Mouse (Mus musculus): ENCODE measurements around the gene Ccnyl1. TPM values are rescaled to one million over a fixed set of nuclear protein-coding genes. Genes with fewer than 3 reads are reported as not detected.

Gene Ccnyl1
- polyA plus RNA-seq, 1 experiment: 7.8 TPM

- no peak for DNase-seq (ENCODE audit: low read depth in 1 of 2, low spot score in 2 of 2)
- Histone ChIP-seq H3K27ac (ENCODE audit: insufficient read depth, low read length) (no peak overlapping the region), H3K36me3 (ENCODE audit: control insufficient read depth, insufficient read depth, low read length) (no peaks in the 10 kb centered on the region), H3K27me3 (ENCODE audit: control insufficient read depth, insufficient read depth, low read length) (no peaks in the 10 kb centered on the region), H3K4me3 (ENCODE audit: extremely low read depth, insufficient read depth, insufficient read length) (no peak overlapping the region), H3K4me1 (ENCODE audit: control insufficient read depth, insufficient read depth, insufficient read length) (no peaks in the 10 kb centered on the region)
- TF ChIP-seq CTCF (IDR thresholded peaks at IDR 0.05; ENCODE audit: extremely low read depth, insufficient read depth, insufficient read length, insufficient replicate concordance): no peak
- 79% methylated on average over 3 of the region's 3 CpGs for WGBS
Observed at GRCm38 (mm10) chr1:64656423-64657129, 33.7 kb upstream of the Ccnyl1 start.

GRCm38 (mm10) chr1:64658876-64659275 lies 31.4 kb upstream of the Ccnyl1 start:
- no peak for DNase-seq (ENCODE audit: low read depth in 1 of 2, low spot score in 2 of 2)
- H3K4me3 ChIP-seq (ENCODE audit: extremely low read depth, insufficient read depth, insufficient read length): no peak overlapping the region
- 20% methylated on average over 7 of the region's 7 CpGs for WGBS
- no peak overlapping the region for H3K27ac ChIP-seq (ENCODE audit: insufficient read depth, low read length)
- no peaks in the 10 kb centered on the region for H3K4me1 ChIP-seq (ENCODE audit: control insufficient read depth, insufficient read depth, insufficient read length)
- H3K27me3 ChIP-seq (ENCODE audit: control insufficient read depth, insufficient read depth, low read length): no peaks in the 10 kb centered on the region
- TF ChIP-seq CTCF (IDR thresholded peaks at IDR 0.05; ENCODE audit: extremely low read depth, insufficient read depth, insufficient read length, insufficient replicate concordance): no peak
- TF ChIP-seq POLR2A (IDR thresholded peaks at IDR 0.05; ENCODE audit: low read depth, low read length): no peak
- no peaks in the 10 kb centered on the region for H3K36me3 ChIP-seq (ENCODE audit: control insufficient read depth, insufficient read depth, low read length)

- Histone ChIP-seq H3K27me3 (ENCODE audit: control insufficient read depth, insufficient read depth, low read length) (no peaks in the 10 kb centered on the region), H3K27ac (ENCODE audit: insufficient read depth, low read length) (no peak overlapping the region), H3K4me1 (ENCODE audit: control insufficient read depth, insufficient read depth, insufficient read length) (no peaks in the 10 kb centered on the region), H3K4me3 (ENCODE audit: extremely low read depth, insufficient read depth, insufficient read length) (no peak overlapping the region), H3K36me3 (ENCODE audit: control insufficient read depth, insufficient read depth, low read length) (no peaks in the 10 kb centered on the region)
- no peak for TF ChIP-seq CTCF (IDR thresholded peaks at IDR 0.05; ENCODE audit: extremely low read depth, insufficient read depth, insufficient read length, insufficient replicate concordance)
- no peak for TF ChIP-seq POLR2A (IDR thresholded peaks at IDR 0.05; ENCODE audit: low read depth, low read length)
- no peak for DNase-seq (ENCODE audit: low read depth in 1 of 2, low spot score in 2 of 2)
- WGBS: 91% methylated on average over 2 of the region's 2 CpGs
Observed at GRCm38 (mm10) chr1:64667111-64667633, 23.1 kb upstream of the Ccnyl1 start.

GRCm38 (mm10) chr1:64669451-64669850 lies 20.8 kb upstream of the Ccnyl1 start:
- 89% methylated on average over 2 of the region's 2 CpGs for WGBS
- DNase-seq (ENCODE audit: low read depth in 1 of 2, low spot score in 2 of 2): no peak
- no peak overlapping the region for H3K4me3 ChIP-seq (ENCODE audit: extremely low read depth, insufficient read depth, insufficient read length)
- H3K27ac ChIP-seq (ENCODE audit: insufficient read depth, low read length): no peak overlapping the region
- H3K27me3 ChIP-seq (ENCODE audit: control insufficient read depth, insufficient read depth, low read length): no peaks in the 10 kb centered on the region
- H3K4me1 ChIP-seq (ENCODE audit: control insufficient read depth, insufficient read depth, insufficient read length): no peaks in the 10 kb centered on the region
- H3K36me3 ChIP-seq (ENCODE audit: control insufficient read depth, insufficient read depth, low read length): no peaks in the 10 kb centered on the region
- no peak for TF ChIP-seq POLR2A (IDR thresholded peaks at IDR 0.05; ENCODE audit: low read depth, low read length)
- TF ChIP-seq CTCF (IDR thresholded peaks at IDR 0.05; ENCODE audit: extremely low read depth, insufficient read depth, insufficient read length, insufficient replicate concordance): no peak

- no peak overlapping the region for H3K27ac ChIP-seq (ENCODE audit: insufficient read depth, low read length)
- no peak overlapping the region for H3K4me3 ChIP-seq (ENCODE audit: extremely low read depth, insufficient read depth, insufficient read length)
- WGBS: 91% methylated on average over 5 of the region's 5 CpGs
- no peaks in the 10 kb centered on the region for H3K4me1 ChIP-seq (ENCODE audit: control insufficient read depth, insufficient read depth, insufficient read length)
- DNase-seq (ENCODE audit: low read depth in 1 of 2, low spot score in 2 of 2): no peak
- TF ChIP-seq CTCF (IDR thresholded peaks at IDR 0.05; ENCODE audit: extremely low read depth, insufficient read depth, insufficient read length, insufficient replicate concordance): no peak
- TF ChIP-seq POLR2A (IDR thresholded peaks at IDR 0.05; ENCODE audit: low read depth, low read length): no peak
- no peaks in the 10 kb centered on the region for H3K36me3 ChIP-seq (ENCODE audit: control insufficient read depth, insufficient read depth, low read length)
- H3K27me3 ChIP-seq (ENCODE audit: control insufficient read depth, insufficient read depth, low read length): no peaks in the 10 kb centered on the region
Observed at GRCm38 (mm10) chr1:64673931-64674330, 16.3 kb upstream of the Ccnyl1 start.

- Histone ChIP-seq H3K36me3 (ENCODE audit: control insufficient read depth, insufficient read depth, low read length) (no peaks in the 10 kb centered on the region), H3K27ac (ENCODE audit: insufficient read depth, low read length) (no peak overlapping the region), H3K27me3 (ENCODE audit: control insufficient read depth, insufficient read depth, low read length) (no peaks in the 10 kb centered on the region), H3K4me1 (ENCODE audit: control insufficient read depth, insufficient read depth, insufficient read length) (no peaks in the 10 kb centered on the region), H3K4me3 (ENCODE audit: extremely low read depth, insufficient read depth, insufficient read length) (no peak overlapping the region)
- no peak for DNase-seq (ENCODE audit: low read depth in 1 of 2, low spot score in 2 of 2)
- 82% methylated on average over 6 of the region's 6 CpGs for WGBS
- no peak for TF ChIP-seq CTCF (IDR thresholded peaks at IDR 0.05; ENCODE audit: extremely low read depth, insufficient read depth, insufficient read length, insufficient replicate concordance)
- TF ChIP-seq POLR2A (IDR thresholded peaks at IDR 0.05; ENCODE audit: low read depth, low read length): no peak
Observed at GRCm38 (mm10) chr1:64676060-64676839, 14.0 kb upstream of the Ccnyl1 start.

All from spleen, adult 2 months (tissue).